ENCODE assay signal across 24 mouse cellular contexts in the genomic region with DNA sequence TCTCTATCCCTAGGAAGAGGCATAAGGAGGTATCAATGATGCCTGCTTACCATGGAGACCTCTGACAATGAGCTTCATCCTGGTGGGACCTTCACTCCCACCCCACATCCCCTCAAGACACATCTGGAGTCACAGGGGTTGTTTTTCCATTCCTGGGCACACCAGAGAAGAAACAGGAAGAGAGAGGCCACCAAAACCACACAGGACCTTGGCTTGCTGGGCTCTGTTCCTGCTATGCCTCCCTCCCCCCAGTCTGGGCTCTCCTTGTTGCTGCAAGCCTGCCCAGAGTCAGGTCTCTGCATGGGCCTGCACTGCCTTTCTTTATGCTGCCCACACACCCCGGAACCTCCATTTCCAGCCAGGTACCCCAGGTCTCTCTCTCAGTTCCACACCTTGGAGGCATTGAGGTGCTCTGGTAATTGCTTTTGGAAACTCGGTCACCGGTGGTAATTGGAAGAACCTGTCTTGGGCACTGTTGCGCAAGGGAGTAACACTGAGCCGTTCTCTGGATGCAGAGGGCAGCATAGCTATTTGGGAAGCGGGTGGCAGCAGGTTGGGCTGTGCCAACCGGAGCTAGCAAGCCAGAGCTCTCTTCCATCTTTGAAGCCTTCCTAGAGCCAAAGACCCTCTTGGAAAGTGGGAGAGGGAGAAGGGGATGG. TPM values are rescaled to one million over a fixed set of nuclear protein-coding genes. Genes with fewer than 3 reads are reported as not detected.
DNase-seq lines count a peak whose midpoint lies in the region; ATAC-seq and TF ChIP-seq lines count a peak whose summit lies in the region.
"Had no signal": no experiment of that assay in that cellular context is flagged by ENCODE, and none has a peak within 500 bp of the region (broad histone marks: within the 10 kb centered on the region; RNA-seq: fewer than 3 reads in every experiment).

No protein-coding gene starts in this region.

- no peaks in the 10 kb centered on the region for H3K36me3 ChIP-seq in CH12.LX (replicated peaks in 1 of 2; ENCODE audit: control insufficient read depth in 1 of 2, insufficient read depth in 1 of 2, low read length in 1 of 2)
- H3K36me3 ChIP-seq in megakaryocyte, embryonic 14.5 days (replicated peaks; ENCODE audit: low read length): no peaks in the 10 kb centered on the region
- no peaks in the 10 kb centered on the region for H3K36me3 ChIP-seq in hindbrain, embryonic 16.5 days (ENCODE audit: control insufficient read depth, insufficient read depth, low read length)
- H3K36me3 ChIP-seq: embryonic facial prominence, embryonic 12.5 days; forebrain, embryonic 12.5 days; heart, embryonic 15.5 days; hindbrain, embryonic 10.5 days; hindbrain, embryonic 15.5 days had no signal

- ATAC-seq in hindbrain, embryonic 16.5 days: no peak
- ATAC-seq: activated CD4-positive, CD25-positive, alpha-beta regulatory T cell, adult 4 months; forebrain, postnatal 0 days; inflammation-experienced regulatory T-cells, adult 6 months; Patski had no signal

- H3K4me2 ChIP-seq in CH12.LX (ENCODE audit: insufficient read depth, low read depth, poor library complexity, severe bottlenecking): peak overlapping the region; percentile 39
- no peak overlapping the region for H3K4me2 ChIP-seq in hindbrain, embryonic 16.5 days (ENCODE audit: low read length)
- H3K4me2 ChIP-seq: embryonic facial prominence, embryonic 12.5 days; forebrain, embryonic 12.5 days; heart, embryonic 11.5 days; heart, embryonic 15.5 days; hindbrain, embryonic 15.5 days had no signal

- no peak for TF ChIP-seq POLR2A in CH12.LX (IDR thresholded peaks at IDR 0.05; ENCODE audit: low read depth, low read length)

- H3K4me1 ChIP-seq in CH12.LX (ENCODE audit: control insufficient read depth in 1 of 2, insufficient read depth in 2 of 2): peaks cover 15 to 27% of the 10 kb centered on the region in 2 experiments
- peaks cover 66% of the 10 kb centered on the region for H3K4me1 ChIP-seq in megakaryocyte, embryonic 14.5 days
- peaks cover 10% of the 10 kb centered on the region; the same call in 1 of the 2 replicates for H3K4me1 ChIP-seq in hindbrain, embryonic 16.5 days (ENCODE audit: control insufficient read depth, insufficient read depth, low read depth, low read length)
- H3K4me1 ChIP-seq: embryonic facial prominence, embryonic 12.5 days; heart, embryonic 15.5 days had no signal

- dilution Hi-C loops in CH12.LX (cut with MboI; ENCODE audit: extremely low pct_ligation_motif_present, extremely low pct_unique_long_range_greater_than_20kb, low sequenced_read_pairs): no loop called here

- TF ChIP-seq RAD21 in CH12.LX (IDR thresholded peaks at IDR 0.05; ENCODE audit: low read depth, low read length): no peak

- H3K27ac ChIP-seq in CH12.LX (ENCODE audit: insufficient read depth, low read depth): no peak overlapping the region
- H3K27ac ChIP-seq in hindbrain, embryonic 16.5 days (ENCODE audit: low read depth, low read length): no peak overlapping the region
- H3K27ac ChIP-seq: embryonic facial prominence, embryonic 12.5 days; forebrain, embryonic 12.5 days; heart, adult 2 months; heart, embryonic 15.5 days; hindbrain, embryonic 10.5 days; hindbrain, embryonic 15.5 days had no signal

- no peak for TF ChIP-seq CTCF in CH12.LX (conservative IDR thresholded peaks at IDR 0.05 in 1 of 2, IDR thresholded peaks at IDR 0.05 in 1 of 2; ENCODE audit: low read depth in 2 of 2, low read length in 2 of 2)

- peak; percentile 76 for DNase-seq in 416B (ENCODE audit: low read depth)
- no peak for DNase-seq in CH12.LX (ENCODE audit: extremely low read depth)
- DNase-seq in gonadal fat pad, adult 2 months (ENCODE audit: low read depth): peak; percentile 95
- no peak for DNase-seq in layer of hippocampus, adult 9-11 months
- DNase-seq in kidney, adult 18-20 months: no peak
- no peak for DNase-seq in urinary bladder, postnatal 25 days (ENCODE audit: low spot score)
- DNase-seq: adrenal gland, postnatal 25 days; cerebellum, adult 2 months; cerebellum, postnatal 10 days; forebrain, postnatal 0 days; heart, adult 2 months; heart, postnatal 14 days; kidney, adult 11 months had no signal

- peak overlapping the region in 1 of 3 experiments; percentile 51 for H3K4me3 ChIP-seq in CH12.LX (replicated peaks in 1 of 3; ENCODE audit: low read depth in 2 of 3, low read length in 2 of 3, poor library complexity in 1 of 3)
- H3K4me3 ChIP-seq in megakaryocyte, embryonic 14.5 days (replicated peaks): peak overlapping the region; percentile 40
- no peak overlapping the region for H3K4me3 ChIP-seq in hindbrain, embryonic 16.5 days (ENCODE audit: low read length)
- H3K4me3 ChIP-seq: embryonic facial prominence, embryonic 12.5 days; forebrain, embryonic 12.5 days; heart, adult 2 months; heart, embryonic 15.5 days; hindbrain, embryonic 10.5 days; hindbrain, embryonic 15.5 days had no signal

- 86% methylated on average over 7 of the region's 7 CpGs for WGBS in hindbrain, embryonic 16.5 days

- TF ChIP-seq EP300 in CH12.LX (IDR thresholded peaks at IDR 0.05; ENCODE audit: low read length): peak; percentile 52; the same call in 1 of the 2 replicates

- H3K9me3 ChIP-seq in CH12.LX (replicated peaks; ENCODE audit: low read length): no peaks in the 10 kb centered on the region
- no peaks in the 10 kb centered on the region for H3K9me3 ChIP-seq in megakaryocyte, embryonic 14.5 days
- no peaks in the 10 kb centered on the region for H3K9me3 ChIP-seq in hindbrain, embryonic 16.5 days (ENCODE audit: control insufficient read depth, low read length)
- H3K9me3 ChIP-seq: embryonic facial prominence, embryonic 12.5 days; forebrain, embryonic 12.5 days; heart, embryonic 15.5 days; hindbrain, embryonic 10.5 days; hindbrain, embryonic 15.5 days had no signal

- no peaks in the 10 kb centered on the region for H3K79me2 ChIP-seq in CH12.LX (replicated peaks; ENCODE audit: control insufficient read depth, extremely low read depth, insufficient read depth, poor library complexity, severe bottlenecking)

- in situ Hi-C loops in CH12.LX (cut with MboI; ENCODE audit: low pct_ligation_motif_present, low pct_unique_long_range_greater_than_20kb, low sequenced_read_pairs): loop anchor here (25.0 kb wide), 1 partner anchor 943 kb away; a partner anchor contains a TSS

- peaks cover 16% of the 10 kb centered on the region for H3K27me3 ChIP-seq in CH12.LX (replicated peaks)
- peaks cover 4% of the 10 kb centered on the region for H3K27me3 ChIP-seq in megakaryocyte, embryonic 14.5 days (replicated peaks)
- H3K27me3 ChIP-seq in hindbrain, embryonic 16.5 days (replicated peaks; ENCODE audit: control insufficient read depth, insufficient read depth, low read length): no peaks in the 10 kb centered on the region
- H3K27me3 ChIP-seq: hindbrain, embryonic 15.5 days had no signal

- peak overlapping the region; percentile 2; the same call in 1 of the 2 replicates for H3K9ac ChIP-seq in CH12.LX (ENCODE audit: insufficient read depth, low read depth)
- no peak overlapping the region for H3K9ac ChIP-seq in hindbrain, embryonic 16.5 days (ENCODE audit: low read depth, low read length)
- H3K9ac ChIP-seq: embryonic facial prominence, embryonic 12.5 days; forebrain, embryonic 12.5 days; forebrain, postnatal 0 days; heart, embryonic 15.5 days; hindbrain, embryonic 15.5 days had no signal

TF ChIP-seq in CH12.LX, 34 proteins besides CTCF, POLR2A, EP300 and RAD21:
- peak; percentile 22; the same call in 1 of the 2 replicates for TF ChIP-seq TCF12 (IDR thresholded peaks at IDR 0.05; ENCODE audit: low read depth, low read length)
- 0 out of 2 replicates have a peak, but pooled peaks have one; percentile 44 for TF ChIP-seq SIN3A (IDR thresholded peaks at IDR 0.05; ENCODE audit: low read length)
- 0 out of 2 replicates have a peak, but pooled peaks have one; percentile 16 for TF ChIP-seq ZMIZ1 (IDR thresholded peaks at IDR 0.05; ENCODE audit: low read depth, low read length)
- TF ChIP-seq ETS1 (conservative IDR thresholded peaks at IDR 0.05; ENCODE audit: low read depth, low read length): no peak
- no peak for TF ChIP-seq ZKSCAN1 (IDR thresholded peaks at IDR 0.05; ENCODE audit: borderline replicate concordance, low read depth, low read length)
- TF ChIP-seq MXI1 (IDR thresholded peaks at IDR 0.05; ENCODE audit: low read depth, low read length): no peak
- TF ChIP-seq CHD1 (IDR thresholded peaks at IDR 0.05; ENCODE audit: low read depth, low read length): peak; percentile 3; the same call in 1 of the 2 replicates
- TF ChIP-seq JUN (IDR thresholded peaks at IDR 0.05; ENCODE audit: insufficient read depth, low read depth, low read length): no peak

RNA-seq across cellular contexts. Expression of a gene that starts 12.8 kb away (rescaled TPM):
- total RNA-seq in CH12.LX (2012; rRNA removed) (5,484 and 5,556 TPM in 2 replicates), CH12.LX (2014; rRNA removed) (3,381 and 4,204 TPM in 2 replicates)
- 1,021 and 1,435 TPM in 2 replicates for polyA plus RNA-seq in CH12.LX (2012; ENCODE audit: insufficient read length, low read depth)
- 621 and 723 TPM in 2 replicates for polyA plus RNA-seq in gonadal fat pad, adult 2 months (2012; rRNA removed)
- polyA plus RNA-seq in megakaryocyte, embryonic 14.5 days (2012; ENCODE audit: insufficient read depth, low replicate concordance): 64.8 and 417 TPM in 2 replicates
- polyA plus RNA-seq in hindbrain, embryonic 16.5 days (2015; fragmentation: Nextera tagmentation; extraction: Ambion mirVana): 578 and 579 TPM in 2 replicates

RNA-seq across cellular contexts. Expression of a gene that starts 19.8 kb away (rescaled TPM):
- 1.4 TPM in 2 replicates for total RNA-seq in CH12.LX (2012; rRNA removed)
- total RNA-seq in CH12.LX (2014; rRNA removed): 0.82 and 1.2 TPM in 2 replicates
- 2.4 TPM in 2 replicates for polyA plus RNA-seq in CH12.LX (2012; ENCODE audit: insufficient read length, low read depth)
- 26.9 and 40.8 TPM in 2 replicates for polyA plus RNA-seq in gonadal fat pad, adult 2 months (2012; rRNA removed)
- polyA plus RNA-seq in megakaryocyte, embryonic 14.5 days (2012; ENCODE audit: insufficient read depth, low replicate concordance): 2.7 and 5.8 TPM in 2 replicates
- 31.6 and 40.7 TPM in 2 replicates for polyA plus RNA-seq in hindbrain, embryonic 16.5 days (2015; fragmentation: Nextera tagmentation; extraction: Ambion mirVana)

Comparison
In these comparisons a context has a peak if more than half of its experiments do, and no peak if none do; other contexts are left out.
1. DNase-seq: peak in 416B (single experiment) and gonadal fat pad, adult 2 months (single experiment); none in CH12.LX (single experiment), layer of hippocampus, adult 9-11 months (single experiment), kidney, adult 18-20 months (single experiment) and urinary bladder, postnatal 25 days (single experiment).